Mouse (Mus musculus): ENCODE measurements around the gene Ncbp2. TPM values are rescaled to one million over a fixed set of nuclear protein-coding genes. Genes with fewer than 3 reads are reported as not detected.
A peak's percentile ranks its signal among the peaks of the same experiment; 100 is the strongest.

The Ncbp2 gene
- polyA plus RNA-seq, 1 experiment from 2014 or later: 123 TPM

- H3K27ac ChIP-seq: no peak overlapping the region
- H3K27me3 ChIP-seq: no peaks in the 10 kb centered on the region
- no peaks in the 10 kb centered on the region for H3K4me1 ChIP-seq
- H3K4me2 ChIP-seq (replicated peaks): no peak overlapping the region
- H3K36me3 ChIP-seq: peaks cover 26% of the 10 kb centered on the region
- H3K4me3 ChIP-seq: no peak overlapping the region
- 93% methylated on average over 4 of the region's 4 CpGs for WGBS
- no peaks in the 10 kb centered on the region for H3K9me3 ChIP-seq (replicated peaks)
- ATAC-seq (ENCODE audit: low FRiP score): no peak
- no peak overlapping the region for H3K9ac ChIP-seq
Observed at GRCm38 (mm10) chr16:31993195-31993594, 44.9 kb downstream of the Ncbp2 start.

GRCm38 (mm10) chr16:31993946-31994345 lies 45.6 kb downstream of the Ncbp2 start:
- H3K4me1 ChIP-seq: no peaks in the 10 kb centered on the region
- no peaks in the 10 kb centered on the region for H3K9me3 ChIP-seq (replicated peaks)
- no peak overlapping the region for H3K9ac ChIP-seq
- no peak overlapping the region for H3K4me3 ChIP-seq
- no peaks in the 10 kb centered on the region for H3K27me3 ChIP-seq
- peaks cover 19% of the 10 kb centered on the region for H3K36me3 ChIP-seq
- ATAC-seq (ENCODE audit: low FRiP score): no peak
- H3K4me2 ChIP-seq (replicated peaks): no peak overlapping the region
- H3K27ac ChIP-seq: no peak overlapping the region

GRCm38 (mm10) chr16:31996371-31996770 lies 48.1 kb downstream of the Ncbp2 start:
- 82% methylated on average over 5 of the region's 5 CpGs for WGBS
- H3K4me2 ChIP-seq (replicated peaks): no peak overlapping the region
- peaks cover 4% of the 10 kb centered on the region; the same call in 1 of the 2 replicates for H3K4me1 ChIP-seq
- ATAC-seq (ENCODE audit: low FRiP score): no peak
- no peak overlapping the region for H3K9ac ChIP-seq
- no peaks in the 10 kb centered on the region for H3K9me3 ChIP-seq (replicated peaks)
- no peak overlapping the region for H3K4me3 ChIP-seq
- peaks cover 7% of the 10 kb centered on the region; the same call in 1 of the 2 replicates for H3K36me3 ChIP-seq
- H3K27me3 ChIP-seq: no peaks in the 10 kb centered on the region
- H3K27ac ChIP-seq: no peak overlapping the region

DNA sequence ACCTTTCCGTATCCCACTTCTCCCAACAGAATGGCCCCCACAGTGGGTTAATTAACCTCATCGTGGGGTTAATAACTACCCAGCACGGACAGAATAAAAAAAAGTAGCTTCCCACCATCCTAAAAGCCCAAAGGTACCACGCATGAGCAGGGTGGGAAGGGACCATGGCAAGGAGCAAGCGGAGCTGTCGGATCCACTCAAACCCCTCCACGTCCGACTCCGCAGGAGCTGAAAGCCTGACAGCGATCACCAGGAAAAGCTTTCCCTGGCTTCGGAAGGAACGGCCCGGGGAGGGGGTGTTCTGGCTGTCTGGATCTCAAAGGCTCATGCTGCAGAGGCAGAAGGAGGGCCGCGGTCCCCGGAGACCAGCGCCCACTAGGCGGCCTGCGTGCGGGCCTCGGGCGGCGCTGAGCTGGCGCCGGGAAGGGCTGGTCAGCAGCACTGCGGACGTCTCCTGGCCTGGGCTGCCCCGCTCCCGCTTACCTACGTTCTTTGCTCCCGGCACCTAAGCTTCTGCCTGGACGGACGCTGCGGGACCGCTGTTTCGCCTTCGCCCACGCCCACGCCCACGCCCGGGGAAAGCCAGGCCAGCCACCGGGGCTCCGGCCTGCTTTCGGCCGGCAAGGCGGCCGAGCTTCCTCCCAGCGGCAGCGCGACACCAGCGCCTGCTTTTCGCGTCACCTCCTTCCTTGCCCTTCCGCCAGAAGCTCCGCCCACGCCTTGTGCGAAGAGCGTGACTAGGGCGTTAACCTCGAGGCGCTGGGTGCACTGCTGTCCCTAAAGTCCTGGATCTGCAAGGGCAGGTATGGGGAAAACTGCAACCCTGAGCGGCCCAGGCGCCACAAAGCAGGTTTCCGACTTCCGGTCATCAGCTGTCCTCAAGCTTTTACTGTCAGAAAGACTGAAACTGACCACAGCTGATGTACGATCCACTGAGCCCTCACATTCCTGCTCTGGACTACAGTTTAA lies 54.5 kb downstream of the Ncbp2 start, which contains the start of gene Senp5:
Gene Senp5, minus strand, starts transcription at position 779 of the 969 bp plus-strand sequence.
- Histone ChIP-seq H3K9ac (peak within 1 kb of the TSS; percentile 94), H3K36me3 (no peaks in the 10 kb centered on the region), H3K27me3 (no peaks in the 10 kb centered on the region), H3K4me1 (peaks cover 18% of the 10 kb centered on the region), H3K4me2 (replicated peaks) (peak within 1 kb of the TSS; percentile 91), H3K9me3 (replicated peaks) (no peaks in the 10 kb centered on the region), H3K27ac (peak within 1 kb of the TSS; percentile 81), H3K4me3 (peak within 1 kb of the TSS; percentile 98)
- peak; percentile 91 for ATAC-seq (ENCODE audit: low FRiP score)
- 1% methylated on average over 66 of the region's 66 CpGs for WGBS

GRCm38 (mm10) chr16:32004731-32005130 lies 56.4 kb downstream of the Ncbp2 start:
- Histone ChIP-seq H3K27me3 (no peaks in the 10 kb centered on the region), H3K27ac (no peak overlapping the region), H3K4me3 (no peak overlapping the region), H3K36me3 (no peaks in the 10 kb centered on the region), H3K9me3 (replicated peaks) (no peaks in the 10 kb centered on the region), H3K4me2 (replicated peaks) (no peak overlapping the region), H3K9ac (no peak overlapping the region), H3K4me1 (peaks cover 20% of the 10 kb centered on the region)
- ATAC-seq (ENCODE audit: low FRiP score): no peak
- WGBS: 94% methylated on average over 3 of the region's 3 CpGs

GRCm38 (mm10) chr16:32008529-32009293 lies 60.4 kb downstream of the Ncbp2 start:
- H3K4me3 ChIP-seq: no peak overlapping the region
- H3K36me3 ChIP-seq: peaks cover 3% of the 10 kb centered on the region; the same call in 1 of the 2 replicates
- no peak overlapping the region for H3K9ac ChIP-seq
- no peak for ATAC-seq (ENCODE audit: low FRiP score)
- no peaks in the 10 kb centered on the region for H3K9me3 ChIP-seq (replicated peaks)
- 68% methylated on average over 10 of the region's 10 CpGs for WGBS
- no peak overlapping the region for H3K4me2 ChIP-seq (replicated peaks)
- H3K4me1 ChIP-seq: peaks cover 3% of the 10 kb centered on the region
- H3K27me3 ChIP-seq: no peaks in the 10 kb centered on the region
- H3K27ac ChIP-seq: no peak overlapping the region

DNA sequence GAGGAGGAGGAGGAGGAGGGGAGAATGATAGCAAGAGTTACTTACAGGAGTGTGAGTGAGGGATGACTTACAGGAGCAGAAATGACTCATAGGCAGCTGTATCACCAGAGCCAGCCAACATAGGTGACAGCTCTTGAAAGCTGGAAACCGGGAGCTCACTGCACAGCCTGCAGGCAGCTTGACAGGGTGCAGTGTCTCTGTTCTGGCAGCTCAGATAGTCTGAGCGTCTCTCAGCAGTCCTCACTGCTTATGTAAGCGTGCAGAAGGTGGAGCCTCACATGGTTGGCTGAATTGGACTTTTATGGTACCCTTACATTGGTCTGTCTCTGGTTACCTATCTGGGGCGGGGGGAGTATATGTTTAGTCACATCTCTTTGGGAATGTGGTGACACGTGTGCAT lies 61.6 kb downstream of the Ncbp2 start:
- no peaks in the 10 kb centered on the region for H3K27me3 ChIP-seq
- no peak overlapping the region for H3K4me3 ChIP-seq
- H3K4me2 ChIP-seq (replicated peaks): no peak overlapping the region
- 48% methylated on average over 5 of the region's 5 CpGs for WGBS
- peaks cover 7% of the 10 kb centered on the region; the same call in 1 of the 2 replicates for H3K36me3 ChIP-seq
- no peak overlapping the region for H3K27ac ChIP-seq
- H3K4me1 ChIP-seq: 0 out of 2 replicates have a peak, but pooled peaks cover 3% of the 10 kb centered on the region
- ATAC-seq (ENCODE audit: low FRiP score): no peak
- no peak overlapping the region for H3K9ac ChIP-seq
- H3K9me3 ChIP-seq (replicated peaks): no peaks in the 10 kb centered on the region

GRCm38 (mm10) chr16:32010330-32010729 lies 62.0 kb downstream of the Ncbp2 start:
- Histone ChIP-seq H3K4me1 (0 out of 2 replicates have a peak, but pooled peaks cover 3% of the 10 kb centered on the region), H3K4me2 (replicated peaks) (no peak overlapping the region), H3K4me3 (no peak overlapping the region), H3K27me3 (no peaks in the 10 kb centered on the region), H3K9ac (no peak overlapping the region), H3K9me3 (replicated peaks) (no peaks in the 10 kb centered on the region), H3K27ac (no peak overlapping the region), H3K36me3 (peaks cover 8% of the 10 kb centered on the region; the same call in 1 of the 2 replicates)
- no peak for ATAC-seq (ENCODE audit: low FRiP score)
- 86% methylated on average over 4 of the region's 4 CpGs for WGBS

Small RNA genes lying within 50 kb of the gene (microRNA-seq; reads per million reads assigned to microRNA genes)
- gene Gm26269: not detected

Other genes with a start within 250 kb of the Ncbp2 start
- gene Meltf, start 69.7 kb upstream of the Ncbp2 start, polyA plus RNA-seq (2016; fragmentation: Nextera tagmentation; extraction: Ambion mirVana): 0.40 and 0.60 TPM in 2 replicates
- gene Pigz, start 14.7 kb upstream of the Ncbp2 start, polyA plus RNA-seq (2016; fragmentation: Nextera tagmentation; extraction: Ambion mirVana): 2.1 and 2.8 TPM in 2 replicates
- gene 0610012G03Rik, start within 50 bp of the Ncbp2 start, polyA plus RNA-seq (2016; fragmentation: Nextera tagmentation; extraction: Ambion mirVana): 81.1 and 88.2 TPM in 2 replicates
- 27.3 and 27.5 TPM in 2 replicates for gene Senp5, start 54.8 kb downstream of the Ncbp2 start, polyA plus RNA-seq (2016; fragmentation: Nextera tagmentation; extraction: Ambion mirVana)
- gene Pak2, start 130.8 kb downstream of the Ncbp2 start, polyA plus RNA-seq (2016; fragmentation: Nextera tagmentation; extraction: Ambion mirVana): 48.5 and 50.3 TPM in 2 replicates
- gene Pigx, start 151.2 kb downstream of the Ncbp2 start, polyA plus RNA-seq (2016; fragmentation: Nextera tagmentation; extraction: Ambion mirVana): 124 and 135 TPM in 2 replicates
- gene Cep19, start 151.3 kb downstream of the Ncbp2 start, polyA plus RNA-seq (2016; fragmentation: Nextera tagmentation; extraction: Ambion mirVana): 39.6 and 41.9 TPM in 2 replicates
- gene Nrros, start 217.1 kb downstream of the Ncbp2 start, polyA plus RNA-seq (2016; fragmentation: Nextera tagmentation; extraction: Ambion mirVana): 9.8 and 10.1 TPM in 2 replicates
- gene Bex6, start 231.3 kb downstream of the Ncbp2 start, polyA plus RNA-seq (2016; fragmentation: Nextera tagmentation; extraction: Ambion mirVana): 0.26 TPM in 1 of 2 replicates, not detected in the other